In the genomic region with DNA sequence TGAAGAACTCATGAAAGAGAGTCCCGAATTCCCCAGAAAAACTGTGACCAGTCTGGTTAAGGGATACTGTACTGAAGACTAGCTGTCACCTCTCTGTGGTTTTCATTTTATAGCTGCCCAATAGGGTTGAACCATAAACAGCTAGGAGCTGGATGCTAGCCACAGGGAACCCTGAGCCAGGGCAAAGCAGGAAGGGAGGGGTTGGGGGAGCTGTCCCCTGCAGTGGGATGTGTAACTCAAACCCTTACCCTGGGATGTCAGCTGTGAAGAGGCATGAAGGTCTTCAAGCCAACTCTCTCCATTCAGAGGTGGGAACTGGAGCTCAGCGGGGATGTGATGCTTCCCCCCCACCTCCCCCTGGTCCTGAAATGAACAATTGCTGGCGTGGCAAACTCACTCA, we compare ENCODE assay signal across 13 mouse cellular contexts. TPM values are rescaled to one million over a fixed set of nuclear protein-coding genes. Genes with fewer than 3 reads are reported as not detected.
DNase-seq lines count a peak whose midpoint lies in the region; ATAC-seq and TF ChIP-seq lines count a peak whose summit lies in the region.
"Had no signal": no experiment of that assay in that cellular context is flagged by ENCODE, and none has a peak within 500 bp of the region (broad histone marks: within the 10 kb centered on the region; RNA-seq: fewer than 3 reads in every experiment).

No protein-coding gene starts in this region.

- WGBS in heart, embryonic 10.5 days = 51% methylated on average over 3 of the region's 3 CpGs
- 21% methylated on average over 3 of the region's 3 CpGs for WGBS in kidney, postnatal 0 days

- H3K4me1 ChIP-seq in heart, embryonic 10.5 days = peaks cover 55% of the 10 kb centered on the region
- peaks cover 18% of the 10 kb centered on the region for H3K4me1 ChIP-seq in kidney, postnatal 0 days (replicated peaks; ENCODE audit: insufficient read depth, low read length)
- peaks cover 19% of the 10 kb centered on the region; the same call in 1 of the 2 replicates for H3K4me1 ChIP-seq in brown adipose tissue, adult 24 weeks (ENCODE audit: control insufficient read depth, insufficient read depth, insufficient read length, low read length)

- no peak; the same call in 1 of the 2 replicates for ATAC-seq in kidney, postnatal 0 days (replicated peaks; ENCODE audit: low FRiP score, low read depth)
- ATAC-seq: intestine, embryonic 16.5 days had no signal

- H3K4me2 ChIP-seq in kidney, postnatal 0 days (ENCODE audit: low read length) = no peak overlapping the region
- H3K4me2 ChIP-seq: embryonic facial prominence, embryonic 15.5 days had no signal

- H3K4me3 ChIP-seq in heart, embryonic 10.5 days = no peak overlapping the region
- no peak overlapping the region for H3K4me3 ChIP-seq in kidney, postnatal 0 days (replicated peaks; ENCODE audit: low read depth, low read length)
- H3K4me3 ChIP-seq in brown adipose tissue, adult 24 weeks (ENCODE audit: insufficient read depth, low read depth, low read length) = no peak overlapping the region
- H3K4me3 ChIP-seq: embryonic facial prominence, embryonic 15.5 days had no signal

- H3K9me3 ChIP-seq in heart, embryonic 10.5 days = no peaks in the 10 kb centered on the region
- no peaks in the 10 kb centered on the region for H3K9me3 ChIP-seq in kidney, postnatal 0 days (replicated peaks; ENCODE audit: low read length)
- H3K9me3 ChIP-seq: embryonic facial prominence, embryonic 15.5 days had no signal

- H3K27ac ChIP-seq in heart, embryonic 10.5 days = peak overlapping the region; percentile 2; the same call in 1 of the 2 replicates
- H3K27ac ChIP-seq in kidney, postnatal 0 days = peak overlapping the region; percentile 68; the same call in 1 of the 2 replicates
- H3K27ac ChIP-seq in brown adipose tissue, adult 24 weeks (replicated peaks; ENCODE audit: low read depth, low read length) = peak overlapping the region; percentile 45; the same call in 1 of the 2 replicates
- H3K27ac ChIP-seq: embryonic facial prominence, embryonic 15.5 days; macrophage had no signal

- no peak overlapping the region for H3K9ac ChIP-seq in kidney, postnatal 0 days (ENCODE audit: low read depth, low read length)
- H3K9ac ChIP-seq: embryonic facial prominence, embryonic 15.5 days had no signal

- TF ChIP-seq CTCF in kidney, postnatal 0 days (IDR thresholded peaks at IDR 0.05; ENCODE audit: low read depth) = no peak

- H3K27me3 ChIP-seq in heart, embryonic 10.5 days (ENCODE audit: insufficient read depth, poor library complexity, severe bottlenecking) = no peaks in the 10 kb centered on the region
- H3K27me3 ChIP-seq in kidney, postnatal 0 days (ENCODE audit: insufficient read depth, low read length) = no peaks in the 10 kb centered on the region
- H3K27me3 ChIP-seq: embryonic facial prominence, embryonic 15.5 days had no signal

- DNase-seq in heart, embryonic 10.5 days (ENCODE audit: low spot score) = no peak
- no peak for DNase-seq in heart, adult 11 months
- peak; percentile 41 for DNase-seq in kidney, postnatal 0 days (ENCODE audit: low spot score)
- no peak for DNase-seq in kidney, adult 11 months
- DNase-seq in 3134 (ENCODE audit: extremely low read depth, insufficient read length, low spot score) = peak; percentile 9
- no peak for DNase-seq in cerebellum, postnatal 25 days
- DNase-seq: cerebellum, adult 11 months; gastrocnemius, postnatal 36 days; heart, postnatal 14 days had no signal

- no peaks in the 10 kb centered on the region for H3K36me3 ChIP-seq in heart, embryonic 10.5 days
- no peaks in the 10 kb centered on the region for H3K36me3 ChIP-seq in kidney, postnatal 0 days (ENCODE audit: insufficient read depth, low read length)
- H3K36me3 ChIP-seq: embryonic facial prominence, embryonic 15.5 days had no signal

RNA-seq across cellular contexts. Expression of a gene that starts 36.1 kb away (rescaled TPM):
- polyA plus RNA-seq in heart, embryonic 10.5 days (2016; fragmentation: Nextera tagmentation; extraction: Ambion mirVana) = 47.6 and 62.0 TPM in 2 replicates
- polyA plus RNA-seq in kidney, postnatal 0 days (2015; fragmentation: Nextera tagmentation; extraction: Ambion mirVana) = 83.3 and 85.5 TPM in 2 replicates
- 13.0 and 18.7 TPM in 2 replicates for polyA plus RNA-seq in brown adipose tissue, adult 24 weeks (2012; ENCODE audit: insufficient read depth, insufficient read length, missing spikeins)
- polyA plus RNA-seq: macrophage had no signal

Comparison
In these comparisons a context has a peak if more than half of its experiments do, and no peak if none do; other contexts are left out.
1. DNase-seq: peak in kidney, postnatal 0 days (single experiment) and 3134 (single experiment); none in heart, embryonic 10.5 days (single experiment), heart, adult 11 months (single experiment), kidney, adult 11 months (single experiment) and cerebellum, postnatal 25 days (0 of 2).
2. H3K27ac ChIP-seq: peak in every context shown above with its lines; median percentile 68 in kidney, postnatal 0 days; 45 in brown adipose tissue, adult 24 weeks; 2 in heart, embryonic 10.5 days.